Mouse (Mus musculus): ENCODE measurements at regions not wholly inside any gene's neighbourhood (a gene's known extent, or its start where the extent isn't known, plus 50 kb on each side); places are given as distances from the start of the nearest gene placed in this dataset.

- TF ChIP-seq CTCF (conservative IDR thresholded peaks at IDR 0.05; ENCODE audit: insufficient read depth, insufficient read length, low read depth, low read length) (no peak), POLR2A (IDR thresholded peaks at IDR 0.05; ENCODE audit: low read depth, low read length) (no peak)
Measured at GRCm38 (mm10) chr3:52520609-52520947, 252.4 kb downstream of the Foxo1 start.

Measured in kidney, adult 2 months (tissue).